Mouse (Mus musculus): ENCODE measurements around the gene Olfr556.
"Not testable (repeated sequence)": the region's sequence is repeated elsewhere in the genome, so short reads cannot be mapped to it uniquely, and the experiment has no call there.

Gene Olfr556

DNA sequence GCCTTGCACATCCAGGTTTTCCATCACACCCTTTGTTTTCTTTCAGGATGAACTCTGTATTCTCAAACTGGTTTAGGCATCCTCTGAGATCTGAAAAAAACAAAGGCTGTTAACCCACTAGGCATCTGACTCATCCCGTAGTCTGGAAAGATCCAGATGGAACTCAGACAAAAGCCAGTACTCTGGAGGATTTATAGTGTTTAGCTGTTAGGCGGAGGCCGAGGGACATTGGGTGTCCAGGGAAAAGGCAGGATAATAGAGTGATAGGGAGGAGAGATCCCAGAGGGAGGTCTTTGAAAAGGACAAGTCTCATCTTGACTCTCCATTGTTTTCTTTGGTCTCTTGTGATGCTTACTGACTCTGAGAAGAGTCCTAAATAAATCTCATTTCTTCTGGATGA lies at the start of gene Olfr556:
Gene Olfr556, plus strand, starts transcription at position 301 of the 400 bp plus-strand sequence.
- DNase-seq (ENCODE audit: low spot score) = no peak

DNA sequence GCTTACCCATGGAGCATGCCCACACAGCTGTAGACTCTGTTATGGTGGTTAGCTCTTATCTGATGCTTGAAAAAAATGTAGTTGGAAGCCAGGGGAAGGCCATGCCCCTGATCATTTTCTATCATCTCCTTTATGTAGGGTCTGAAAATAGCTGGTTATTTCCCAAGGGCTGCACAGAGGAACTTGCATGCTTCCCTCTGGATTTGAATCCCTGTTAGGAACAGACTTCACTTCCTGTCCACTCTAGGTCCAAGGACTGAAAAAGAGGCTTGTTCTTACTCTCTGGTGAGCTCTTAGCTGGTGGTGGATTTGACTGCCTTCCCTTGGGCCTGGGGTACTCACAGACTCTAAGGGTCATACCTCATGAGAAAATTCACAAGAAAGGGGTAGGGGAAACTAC lies 46.6 kb upstream of the Olfr556 start, which contains the start of gene Olfr553:
Gene Olfr553, minus strand, starts transcription at position 101 of the 400 bp plus-strand sequence.
- DNase-seq (ENCODE audit: low spot score) = no peak

DNA sequence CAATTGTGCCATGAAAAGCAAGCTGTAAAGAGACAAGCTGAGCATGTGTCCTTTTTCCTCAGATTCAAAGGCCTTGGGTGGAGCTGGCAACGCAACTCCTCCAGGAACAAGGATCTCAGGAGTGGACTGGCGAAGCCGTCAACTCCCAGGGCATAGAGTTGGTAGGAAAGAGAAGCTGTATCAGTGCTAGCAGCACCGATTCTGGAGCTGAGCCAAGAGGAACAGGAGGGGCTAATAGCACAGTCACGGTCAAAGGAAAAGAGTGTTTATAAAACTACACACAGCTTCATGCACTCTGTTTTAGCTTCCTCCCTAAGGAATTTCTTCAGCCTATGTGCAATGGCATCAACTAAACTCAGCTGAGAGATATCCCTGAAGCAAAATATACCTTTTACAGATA lies 45.1 kb upstream of the Olfr556 start:
- no peak for DNase-seq (ENCODE audit: low spot score)

DNA sequence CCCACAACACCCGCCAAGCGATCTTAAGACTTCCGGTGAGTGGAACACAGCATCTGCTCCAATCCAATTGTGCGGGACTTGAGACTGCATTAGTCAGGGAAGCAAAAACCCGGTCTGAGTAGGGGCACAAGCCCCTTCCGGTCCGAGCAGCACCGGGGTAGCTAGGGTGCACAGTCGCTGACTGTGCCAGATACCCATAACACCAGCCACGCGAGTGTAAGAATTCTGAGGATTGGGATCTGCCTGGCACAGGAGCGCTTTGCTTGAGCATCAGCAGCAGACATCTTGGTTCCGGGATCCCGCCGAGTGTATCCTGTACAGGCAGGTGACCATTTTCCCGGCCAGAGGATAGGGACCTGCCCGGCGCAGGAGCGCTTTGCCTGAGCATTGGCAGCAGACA lies 44.3 kb upstream of the Olfr556 start:
- not testable (repeated sequence) for DNase-seq (ENCODE audit: low spot score)

DNA sequence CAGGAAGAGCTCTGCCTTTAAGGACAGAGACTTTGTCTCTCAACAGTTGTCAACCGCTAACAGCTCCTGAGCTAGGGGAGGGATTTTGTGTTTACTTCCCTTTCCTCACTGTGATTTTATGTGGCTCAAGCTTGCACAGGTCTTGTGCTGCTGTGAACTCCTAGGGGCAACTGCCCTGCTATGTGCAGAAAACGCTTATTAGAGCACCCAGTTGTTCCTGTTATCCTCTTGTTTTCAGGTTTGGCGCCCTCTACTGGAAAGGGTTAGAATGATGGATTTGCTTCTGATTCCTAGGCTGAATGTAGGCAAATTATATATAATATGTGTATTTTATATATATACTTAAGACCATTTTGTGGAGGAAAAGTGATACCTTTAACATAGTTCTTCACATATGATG lies 28.0 kb upstream of the Olfr556 start:
- DNase-seq (ENCODE audit: low spot score) = peak; percentile 40

DNA sequence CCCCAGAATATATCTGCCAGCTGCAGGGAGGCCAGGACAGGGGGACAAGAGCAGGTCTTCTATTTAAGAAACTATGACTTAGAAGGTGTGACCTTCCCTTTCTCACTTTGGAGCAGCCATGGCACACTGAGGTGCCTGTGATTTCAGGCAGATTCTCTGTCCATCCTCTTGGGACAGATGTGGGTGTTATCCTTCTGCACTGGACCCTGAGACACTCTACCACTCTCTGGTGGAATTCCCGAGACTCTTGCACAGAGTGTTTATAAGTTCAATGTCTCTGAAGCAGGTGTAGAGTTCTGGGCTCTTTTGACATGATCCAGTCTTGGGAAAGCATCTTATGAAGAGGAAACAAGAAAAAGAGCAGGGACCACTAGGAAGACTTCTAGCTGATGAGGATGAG lies 26.6 kb upstream of the Olfr556 start, which contains the start of gene Olfr554:
Gene Olfr554, plus strand, starts transcription at position 301 of the 400 bp plus-strand sequence.
- no peak for DNase-seq (ENCODE audit: low spot score)

DNA sequence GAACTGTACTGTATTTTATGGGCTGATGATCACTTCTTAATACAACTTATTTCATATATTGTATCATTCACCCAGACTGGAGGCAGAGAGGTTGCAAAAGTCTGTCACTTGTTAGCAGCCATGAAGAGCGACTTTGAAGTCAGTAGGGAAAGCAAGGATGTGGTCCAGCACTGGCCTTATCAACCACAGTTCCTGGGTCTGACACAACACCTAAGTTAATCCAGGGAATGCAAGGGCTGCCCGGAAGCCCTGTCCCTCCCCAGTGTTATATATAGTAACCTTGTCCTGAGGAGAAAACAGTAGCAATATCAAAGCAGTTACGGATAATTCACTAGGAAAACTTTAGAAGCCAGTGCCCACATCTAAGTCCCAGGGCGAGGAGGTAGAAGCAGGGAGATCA lies 19.8 kb upstream of the Olfr556 start:
- DNase-seq (ENCODE audit: low spot score) = not testable (repeated sequence)

DNA sequence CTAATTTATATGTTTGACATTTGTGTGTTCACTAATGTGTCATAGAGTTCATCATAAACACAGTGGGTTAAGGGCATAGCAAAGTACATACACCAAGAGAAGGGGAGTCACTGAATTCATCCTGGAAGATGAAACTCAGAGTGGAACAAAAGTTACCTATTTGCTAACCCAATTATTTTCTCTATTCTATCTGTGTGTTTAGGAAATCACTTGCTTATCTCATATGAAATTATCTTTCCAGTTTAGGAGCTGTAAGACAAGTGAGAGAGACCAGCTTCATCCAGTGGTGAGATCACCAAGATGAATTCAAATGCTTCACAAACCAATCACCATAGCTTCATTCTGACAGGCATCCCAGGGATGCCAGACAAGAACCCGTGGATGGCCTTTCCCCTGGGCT lies 6.2 kb upstream of the Olfr556 start, which contains the start of gene Olfr555:
Gene Olfr555, plus strand, starts transcription at position 301 of the 400 bp plus-strand sequence.
- DNase-seq (ENCODE audit: low spot score) = no peak

DNA sequence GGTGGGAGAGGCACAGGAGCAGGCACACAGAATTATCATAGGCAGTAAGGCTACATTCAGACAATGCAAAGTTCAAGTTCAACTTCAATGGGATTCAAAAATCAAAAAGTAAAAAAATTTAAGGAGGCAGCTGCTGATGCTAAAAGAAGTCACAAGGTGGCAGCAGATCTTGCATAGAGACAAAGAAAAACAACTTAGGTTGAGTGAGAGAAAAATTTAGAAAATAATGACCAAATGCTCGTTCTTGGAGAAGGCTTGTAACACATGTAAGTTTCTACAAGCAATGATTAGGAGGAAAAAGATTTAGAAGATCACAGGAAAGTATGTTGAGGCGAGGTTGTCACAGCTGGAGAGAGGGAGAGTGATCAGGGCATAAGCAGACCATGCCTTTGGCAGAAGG lies 679 bp downstream of the Olfr556 start:
- no peak for DNase-seq (ENCODE audit: low spot score)

DNA sequence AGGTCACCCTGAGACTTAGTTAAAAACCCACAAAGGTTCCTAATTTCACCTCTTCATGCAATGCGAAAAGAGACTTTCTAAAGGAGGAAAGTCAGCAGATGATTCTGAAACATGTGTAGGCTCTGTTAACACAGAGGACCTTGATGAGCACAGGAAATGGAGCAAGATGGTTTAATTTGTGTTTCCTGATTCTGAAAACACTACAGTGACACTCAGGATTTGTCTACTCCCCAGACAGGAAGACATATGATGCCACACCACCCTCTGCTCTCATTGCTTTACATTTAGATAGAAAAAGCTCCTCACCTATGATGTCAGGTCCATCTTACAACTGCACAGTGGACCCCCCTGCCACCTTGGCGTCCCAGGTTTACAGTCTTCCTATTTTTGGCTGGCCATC lies 11.5 kb downstream of the Olfr556 start:
- DNase-seq (ENCODE audit: low spot score) = no peak

DNA sequence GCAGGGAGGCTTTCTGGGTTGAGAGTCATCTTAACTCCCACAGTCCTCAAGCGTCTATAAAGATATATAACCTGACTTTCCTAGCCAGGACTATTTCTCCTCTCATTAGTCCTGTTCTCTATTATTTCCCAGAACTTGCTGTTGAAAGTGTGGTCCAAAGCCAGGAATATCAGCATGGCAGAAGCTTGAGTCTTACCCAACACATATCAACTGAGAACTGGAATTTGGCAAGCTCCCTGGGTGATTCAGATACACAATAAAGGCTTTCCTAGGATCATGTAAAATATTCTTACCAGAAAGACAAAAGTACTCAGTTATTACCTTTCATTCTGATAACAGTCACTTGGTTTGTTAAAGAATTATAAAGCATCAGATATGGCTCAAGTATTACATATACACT lies 17.2 kb downstream of the Olfr556 start:
- no peak for DNase-seq (ENCODE audit: low spot score)

DNA sequence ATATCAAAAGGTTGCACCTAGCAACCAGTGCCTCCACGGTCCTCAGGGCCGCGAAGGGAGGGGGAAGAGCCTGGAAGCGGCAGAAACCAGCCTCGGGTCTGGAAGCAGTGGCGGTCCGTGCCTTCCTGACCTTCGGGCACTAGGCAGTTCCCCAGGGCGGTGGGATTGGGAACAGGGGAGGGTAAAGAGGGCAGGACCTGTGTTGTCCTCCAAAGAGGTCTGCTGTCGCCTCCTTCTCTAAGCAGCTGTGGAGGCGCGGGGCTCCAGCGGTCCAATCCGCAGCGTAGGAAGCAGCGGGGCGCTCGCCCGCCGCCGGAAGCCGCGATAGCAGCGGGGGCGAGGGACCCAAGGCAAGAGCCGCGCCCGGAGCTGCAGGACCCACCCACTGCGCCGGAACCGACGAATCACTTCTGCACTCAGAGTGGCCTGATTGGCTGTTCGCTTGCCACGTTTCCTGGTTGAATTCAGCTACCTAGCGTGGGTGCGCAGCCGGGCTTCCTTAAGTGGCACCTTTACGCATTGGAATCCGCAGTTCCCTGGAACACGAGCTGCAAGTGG lies 22.3 kb downstream of the Olfr556 start, which contains the start of gene Trim68:
Gene Trim68, minus strand, starts transcription at position 384 of the 558 bp plus-strand sequence.
- peak; percentile 77 for DNase-seq (ENCODE audit: low spot score)

DNA sequence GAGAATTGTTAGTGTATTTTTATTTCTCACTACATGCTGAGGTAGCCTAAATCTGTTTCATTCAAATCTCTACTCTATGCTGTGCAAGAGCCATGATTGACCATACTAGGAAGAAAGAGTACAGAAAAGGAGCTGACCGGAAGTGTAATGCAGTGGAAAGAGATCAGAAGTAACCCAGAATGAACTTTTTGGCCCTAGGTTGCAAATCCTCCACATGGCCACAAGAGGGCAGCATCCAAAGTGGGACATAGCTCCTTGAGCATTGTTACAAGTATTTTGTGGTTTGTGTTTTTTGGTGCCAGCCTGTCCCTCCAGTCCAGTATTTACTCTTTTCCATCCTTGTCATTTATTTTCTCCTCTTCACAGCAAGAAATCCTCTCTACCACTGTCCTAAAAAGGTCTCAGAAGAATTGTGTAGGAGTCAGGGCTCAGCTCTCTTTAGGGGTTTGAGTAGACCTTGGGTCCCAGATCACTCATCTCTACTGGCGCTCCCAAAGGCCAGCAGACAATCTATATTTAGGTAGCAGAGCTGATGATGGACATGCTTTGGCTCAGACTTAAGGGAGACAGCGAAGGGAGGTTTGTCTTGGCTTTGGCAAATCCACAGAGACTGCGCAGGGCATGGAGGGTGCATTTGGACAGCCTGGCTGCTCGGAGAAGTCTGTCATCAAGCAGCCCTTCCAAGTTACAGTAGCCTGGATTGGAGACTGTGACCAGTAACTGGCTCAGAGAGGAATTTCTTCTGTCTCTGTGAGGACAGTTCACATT lies 30.8 kb downstream of the Olfr556 start, which contains the start of gene Olfr557:
Gene Olfr557, plus strand, starts transcription at position 553 of the 768 bp plus-strand sequence.
- DNase-seq (ENCODE audit: low spot score) = peak; percentile 29

DNA sequence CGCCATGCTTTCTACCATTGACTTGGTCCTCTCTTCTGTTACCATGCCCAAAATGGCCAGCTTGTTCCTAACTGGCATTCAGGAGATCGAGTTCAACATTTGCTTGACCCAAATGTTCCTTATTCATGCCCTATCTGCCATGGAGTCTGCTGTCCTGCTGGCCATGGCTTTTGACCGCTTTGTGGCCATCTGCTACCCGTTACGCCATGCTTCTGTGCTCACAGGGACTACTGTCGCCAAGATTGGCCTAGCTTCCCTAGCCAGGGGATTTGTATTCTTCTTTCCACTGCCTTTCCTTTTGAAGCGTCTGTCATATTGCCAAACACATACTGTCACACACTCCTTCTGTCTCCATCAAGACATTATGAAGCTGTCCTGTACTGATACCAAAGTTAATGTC lies 33.8 kb downstream of the Olfr556 start:
- DNase-seq (ENCODE audit: low spot score) = no peak

DNA sequence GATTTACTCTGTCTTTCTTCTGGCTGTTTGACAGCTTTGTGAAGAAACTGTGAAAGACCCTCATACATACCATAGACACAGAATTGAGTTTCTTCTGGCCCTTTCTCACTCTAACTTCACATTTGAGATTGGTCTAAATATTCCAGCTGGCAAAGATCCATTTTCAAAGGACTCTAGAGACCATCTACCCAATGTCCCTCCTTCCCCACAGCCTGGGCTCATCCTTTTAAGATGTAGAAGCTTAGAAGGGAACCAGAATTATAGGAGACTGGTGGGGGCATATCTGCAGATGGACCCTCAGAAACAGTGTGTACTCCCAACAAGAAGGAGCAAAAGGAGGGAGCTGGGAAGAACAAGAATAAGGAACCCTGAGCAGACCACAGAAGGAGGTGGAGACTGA lies 37.2 kb downstream of the Olfr556 start, which contains the start of gene Olfr558:
Gene Olfr558, plus strand, starts transcription at position 301 of the 400 bp plus-strand sequence.
- DNase-seq (ENCODE audit: low spot score) = no peak

DNA sequence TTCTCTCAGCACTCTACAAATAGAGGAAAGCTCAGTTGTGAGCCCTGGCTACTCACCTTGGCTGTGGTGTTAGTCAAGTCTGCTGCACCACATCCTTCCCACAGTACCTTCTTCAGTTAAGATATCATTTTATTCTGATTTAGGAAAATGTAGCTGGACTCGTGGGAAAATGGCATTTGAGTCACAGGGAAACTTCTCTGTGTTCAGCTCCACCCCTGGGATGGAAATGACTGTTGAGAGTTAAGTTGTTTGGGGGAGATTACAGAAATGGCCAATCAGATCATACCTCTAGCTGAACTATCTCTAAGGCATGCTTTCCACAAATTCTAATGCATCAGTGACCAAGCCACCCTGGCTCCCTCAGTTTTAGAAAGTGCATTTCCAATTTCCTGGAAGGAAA lies 54.3 kb downstream of the Olfr556 start, which contains the start of gene Olfr33:
Gene Olfr33, minus strand, starts transcription at position 101 of the 400 bp plus-strand sequence.
- no peak for DNase-seq (ENCODE audit: low spot score)
